12 mouse cellular contexts compared by ENCODE assay signal in the genomic region with DNA sequence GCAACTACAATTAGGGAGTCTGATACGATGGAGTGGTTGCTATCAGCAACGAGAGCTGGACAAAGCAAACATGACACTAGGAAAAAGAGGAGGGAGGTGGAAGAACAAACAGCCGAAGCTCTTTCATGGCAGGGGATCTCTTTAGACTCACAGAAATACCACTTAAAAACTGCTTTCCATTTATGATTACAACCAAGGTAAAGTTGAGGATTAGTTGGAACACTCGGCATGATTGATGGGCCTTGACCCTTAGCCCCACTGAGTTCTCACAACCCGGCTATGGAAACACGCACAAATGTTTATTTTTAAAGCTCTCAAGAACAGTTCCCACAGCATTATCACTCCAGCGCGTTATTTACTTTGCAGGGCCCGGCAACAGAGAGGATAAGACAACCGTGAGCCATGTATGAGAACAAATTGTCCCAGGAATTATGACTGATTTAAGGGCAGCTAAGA.
DNase-seq lines count a peak whose midpoint lies in the region; ATAC-seq and TF ChIP-seq lines count a peak whose summit lies in the region.
"Had no signal": no experiment of that assay in that cellular context is flagged by ENCODE, and none has a peak within 500 bp of the region (broad histone marks: within the 10 kb centered on the region; RNA-seq: fewer than 3 reads in every experiment).

No protein-coding gene starts in this region.

- H3K9ac ChIP-seq in lung, embryonic 15.5 days, result no peak overlapping the region
- H3K9ac ChIP-seq: hindbrain, embryonic 13.5 days; limb, embryonic 15.5 days had no signal

- H3K36me3 ChIP-seq in lung, embryonic 15.5 days, result no peaks in the 10 kb centered on the region
- H3K36me3 ChIP-seq: hindbrain, embryonic 13.5 days; limb, embryonic 15.5 days had no signal

- no peaks in the 10 kb centered on the region for H3K27me3 ChIP-seq in lung, embryonic 15.5 days
- H3K27me3 ChIP-seq: hindbrain, embryonic 13.5 days; limb, embryonic 15.5 days had no signal

- WGBS in lung, embryonic 15.5 days, result 7% methylated on average over 10 of the region's 10 CpGs

- peaks cover 10% of the 10 kb centered on the region; the same call in 1 of the 2 replicates for H3K4me1 ChIP-seq in lung, embryonic 15.5 days
- H3K4me1 ChIP-seq: hindbrain, embryonic 13.5 days; limb, embryonic 15.5 days had no signal

- no peak overlapping the region for H3K27ac ChIP-seq in lung, embryonic 15.5 days
- no peak overlapping the region for H3K27ac ChIP-seq in left cerebral cortex, adult 2 months
- H3K27ac ChIP-seq: hindbrain, embryonic 13.5 days; limb, embryonic 15.5 days had no signal

- intact Hi-C loops in left cerebral cortex, adult 2 months (cut with DNase I), result no loop called here

- ATAC-seq in lung, embryonic 15.5 days (ENCODE audit: borderline replicate concordance, extremely low read depth, low FRiP score, low TSS enrichment), result no peak

- DNase-seq in adrenal gland, adult (ENCODE audit: inconsistent age in 2 of 2, low spot score in 1 of 2), result peak; percentile 3 to 25
- no peak for DNase-seq in adrenal gland, adult 2 months
- peak; percentile 10 for DNase-seq in ovary, postnatal 36 days (ENCODE audit: low spot score)
- DNase-seq in ovary, postnatal 14 days (ENCODE audit: low spot score), result no peak
- DNase-seq in right cerebral cortex, postnatal 14 days, result no peak
- no peak for DNase-seq in left cerebral cortex, adult 2 months (ENCODE audit: extremely low spot score in 1 of 2, low spot score in 2 of 2)
- no peak for DNase-seq in testis, postnatal 14 days (ENCODE audit: low spot score)
- DNase-seq: thymus, postnatal 36 days had no signal

- TF ChIP-seq CTCF in left cerebral cortex, adult 2 months (IDR thresholded peaks at IDR 0.05), result no peak

- no peaks in the 10 kb centered on the region for H3K9me3 ChIP-seq in lung, embryonic 15.5 days
- H3K9me3 ChIP-seq: hindbrain, embryonic 13.5 days; limb, embryonic 15.5 days had no signal

- no peak overlapping the region for H3K4me3 ChIP-seq in lung, embryonic 15.5 days
- no peak overlapping the region for H3K4me3 ChIP-seq in left cerebral cortex, adult 2 months
- H3K4me3 ChIP-seq: erythroblast, embryonic 14.5 days; hindbrain, embryonic 13.5 days; limb, embryonic 15.5 days had no signal

- 0 out of 2 replicates have a peak overlapping the region, but pooled peaks have one; percentile 8 for H3K4me2 ChIP-seq in lung, embryonic 15.5 days
- H3K4me2 ChIP-seq: hindbrain, embryonic 13.5 days; limb, embryonic 15.5 days had no signal

Comparison
In these comparisons a context has a peak if more than half of its experiments do, and no peak if none do; other contexts are left out.
1. DNase-seq: peak in adrenal gland, adult (2 of 2) and ovary, postnatal 36 days (single experiment); none in adrenal gland, adult 2 months (single experiment), ovary, postnatal 14 days (single experiment), right cerebral cortex, postnatal 14 days (single experiment), left cerebral cortex, adult 2 months (0 of 2) and testis, postnatal 14 days (single experiment).